Mouse (Mus musculus) lung, postnatal 10 days (tissue): Measurements from ENCODE around the gene Dlx5.

ENCODE experiments used
- DNase-seq: peaks from one replicate; pipeline ENCODE4 v3.0.0; 2021

The Dlx5 gene

DNA sequence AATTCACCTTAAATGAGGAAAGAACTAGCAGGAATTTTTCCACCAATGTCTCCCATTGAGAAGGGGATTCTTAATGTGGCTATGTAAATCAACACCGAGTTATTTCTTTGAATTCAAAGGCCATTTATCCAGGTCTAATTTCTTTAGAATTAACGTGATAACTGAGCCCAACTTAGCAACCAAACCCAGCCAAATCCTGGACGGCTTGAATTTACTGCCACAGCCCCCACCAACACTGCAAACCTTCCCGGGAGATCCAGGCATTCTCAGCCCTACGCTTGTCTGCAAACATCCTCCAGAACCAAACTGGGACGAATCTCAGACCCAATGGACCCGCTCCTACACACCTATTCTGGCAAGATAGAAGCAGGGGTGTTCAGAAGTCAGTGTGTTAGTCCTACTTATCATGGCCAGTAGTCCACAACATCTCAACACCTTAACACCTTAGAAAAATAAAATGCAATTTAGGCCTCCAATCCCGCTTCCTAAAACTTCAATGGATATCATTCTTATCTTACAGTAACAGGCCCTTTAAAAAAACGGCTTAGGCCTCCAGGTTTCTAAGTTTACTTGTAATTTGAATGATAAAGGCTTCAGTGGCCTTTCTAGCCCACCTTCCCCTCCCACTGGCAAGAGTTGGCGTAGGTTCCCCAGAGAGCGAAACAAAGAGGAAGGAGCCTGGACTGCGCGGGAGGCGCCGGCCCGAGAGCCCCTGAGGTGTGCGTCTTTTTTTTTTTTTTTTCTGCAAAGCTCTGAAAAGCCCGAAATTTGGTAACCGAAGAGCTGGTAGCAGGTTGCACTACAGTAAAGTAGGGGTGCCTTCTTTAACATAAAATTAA, 22.6 kb downstream of the Dlx5 start:
- no peak for DNase-seq

DNA sequence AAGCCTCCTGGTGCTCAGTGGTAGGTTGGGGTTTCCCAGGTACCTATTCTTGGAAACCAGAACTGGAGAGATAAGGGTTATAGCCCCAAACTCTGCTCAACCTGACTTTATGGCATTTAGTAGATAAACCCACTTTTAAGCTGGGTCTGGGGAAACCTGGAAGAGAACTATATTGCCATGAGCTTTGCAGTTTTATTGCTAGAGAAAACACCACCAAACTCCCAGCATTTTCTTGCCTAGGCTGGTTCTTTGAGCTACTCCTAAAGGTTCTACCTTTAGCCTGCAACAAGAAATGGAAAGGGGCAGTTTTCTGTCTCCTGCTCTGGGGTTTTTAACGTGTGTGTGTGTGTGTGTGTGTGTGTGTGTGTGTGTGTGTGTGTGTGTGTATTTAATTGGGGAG, 23.3 kb downstream of the Dlx5 start:
- no peak for DNase-seq

DNA sequence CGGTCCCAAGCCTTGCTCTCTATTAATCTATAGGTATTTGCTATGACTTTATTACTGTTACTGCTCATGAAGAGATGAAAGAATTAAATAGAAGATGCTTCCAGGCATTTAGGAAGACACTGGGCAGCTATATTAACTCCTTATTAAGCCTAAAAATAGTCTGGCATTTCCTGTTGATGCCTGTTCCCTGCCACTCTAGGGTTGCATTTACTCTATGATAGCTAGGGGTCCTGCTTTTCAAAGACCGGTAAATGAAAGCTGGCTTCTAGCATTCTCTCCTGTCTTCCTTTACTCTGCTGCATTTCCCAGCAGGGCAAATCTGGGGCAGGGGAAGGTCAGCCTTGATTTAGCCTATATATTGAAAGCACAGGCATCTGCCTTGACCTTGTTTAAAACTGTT, 24.1 kb downstream of the Dlx5 start:
- no peak for DNase-seq

DNA sequence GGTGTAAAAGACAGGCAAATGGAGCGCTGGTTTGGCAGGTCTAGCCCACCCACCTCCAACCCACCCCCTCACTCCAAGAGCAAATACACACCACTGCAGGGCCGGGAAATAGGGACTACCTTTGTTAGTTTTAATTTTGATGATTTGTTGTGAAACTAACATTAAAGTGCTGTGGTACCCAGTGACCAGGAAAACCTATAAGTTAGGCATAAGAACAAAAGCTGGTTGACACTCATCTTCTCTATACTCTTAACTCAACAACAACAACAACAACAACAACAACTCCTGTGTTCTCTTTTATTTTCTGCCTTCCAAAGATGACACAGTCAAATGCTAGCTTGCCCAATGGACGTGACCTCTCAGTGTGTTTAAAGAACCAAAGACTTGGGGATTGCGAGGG, 25.0 kb downstream of the Dlx5 start:
- no peak for DNase-seq

DNA sequence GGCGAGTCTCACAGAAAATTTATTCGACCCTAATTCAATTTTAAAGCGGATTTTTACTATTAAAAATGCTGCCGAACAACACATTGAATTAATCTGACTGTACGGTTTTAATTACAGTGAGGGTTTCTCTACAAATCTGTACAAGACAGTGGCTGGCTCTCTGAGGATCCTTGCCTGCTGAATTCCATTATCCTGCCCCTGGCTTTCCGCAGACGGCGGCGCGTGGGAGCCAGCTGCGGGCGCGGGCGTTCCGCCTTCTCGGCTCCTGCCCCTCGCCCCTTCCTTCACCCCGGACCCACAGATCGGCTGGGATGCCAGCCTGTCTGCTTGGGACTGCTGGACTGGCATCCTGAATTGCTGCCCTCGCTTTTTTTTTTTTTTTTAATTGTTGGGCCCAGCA, 25.6 kb downstream of the Dlx5 start:
- no peak for DNase-seq

DNA sequence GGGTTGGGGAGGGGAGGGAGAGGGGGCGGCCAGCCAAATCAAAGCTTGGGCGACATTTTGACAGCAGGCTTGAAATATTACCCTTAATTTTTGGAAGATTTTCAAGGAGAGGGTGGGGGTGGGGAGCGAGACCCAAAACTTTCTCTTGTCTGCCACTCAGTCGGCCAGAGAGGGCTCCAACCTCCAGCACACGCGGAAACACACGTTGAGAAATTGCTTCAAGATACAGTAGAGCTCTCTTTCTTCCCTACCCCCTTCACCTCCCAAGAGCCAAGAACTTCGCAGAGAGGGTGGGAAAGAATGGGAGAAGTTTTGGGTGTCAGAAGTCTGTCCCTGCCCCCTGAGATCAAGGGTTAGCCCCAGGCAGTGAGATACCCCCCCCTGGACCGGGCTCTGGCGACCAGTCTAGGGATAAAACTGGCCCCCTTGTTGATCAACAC, 26.1 kb downstream of the Dlx5 start:
- no peak for DNase-seq

DNA sequence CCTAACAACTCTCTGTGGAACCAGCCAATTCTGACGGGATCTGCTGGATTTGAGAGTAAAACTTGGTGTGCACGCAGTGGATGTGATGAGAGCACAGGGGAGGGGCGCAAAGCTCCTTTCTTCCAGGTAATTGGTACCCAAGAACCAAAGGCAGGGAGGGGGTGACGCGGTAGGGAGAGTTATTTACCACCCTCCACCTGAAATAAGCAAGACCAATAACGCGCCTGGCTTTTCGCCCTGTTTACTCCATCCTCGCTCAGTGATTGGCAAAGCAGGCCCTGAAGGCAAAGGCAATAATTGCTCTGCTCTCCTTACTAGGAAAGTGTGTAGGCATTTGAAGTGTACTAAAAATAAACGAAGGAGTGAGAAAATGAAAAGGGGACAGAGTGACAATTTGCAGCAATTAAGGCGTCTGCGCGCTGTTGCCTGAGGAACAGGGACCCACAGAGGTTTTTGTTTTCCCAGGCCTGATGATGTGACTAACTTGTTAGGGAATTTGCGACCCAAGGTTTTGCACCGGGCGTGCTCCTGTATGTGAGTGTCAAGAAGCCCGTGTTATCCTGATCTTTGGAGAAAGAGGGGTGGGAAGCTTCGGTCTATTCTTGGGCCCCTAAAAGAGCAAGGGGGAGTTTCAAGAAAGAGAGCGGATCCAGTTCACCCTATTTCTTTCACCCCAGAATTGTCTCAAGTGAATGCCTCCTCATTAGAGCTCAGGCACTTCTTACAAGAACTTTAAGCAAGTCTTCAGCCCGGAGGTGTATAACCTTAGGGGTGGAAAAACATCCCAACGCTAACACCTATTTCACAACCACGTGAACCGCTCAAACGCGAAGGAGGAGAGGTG, 26.8 kb downstream of the Dlx5 start:
- DNase-seq: no peak

DNA sequence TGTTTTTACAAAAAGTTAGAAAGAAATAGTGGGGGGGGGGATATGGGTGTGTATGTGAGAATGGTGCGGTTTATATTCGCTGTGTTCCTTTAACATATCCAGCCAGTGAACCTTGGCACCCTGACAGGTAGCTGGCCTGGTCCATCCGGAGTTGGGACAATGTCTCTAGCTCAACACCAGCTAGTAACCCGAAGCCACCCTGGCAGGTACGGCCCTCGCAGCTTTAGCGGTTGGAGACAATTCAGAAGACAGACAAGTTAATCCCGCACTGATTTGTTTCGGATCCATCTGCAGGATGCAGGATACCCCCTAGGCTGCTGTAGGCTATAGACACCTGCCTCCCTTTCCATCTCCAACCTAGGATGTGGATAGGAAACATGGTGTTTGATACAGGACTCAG, 27.7 kb downstream of the Dlx5 start:
- no peak for DNase-seq

DNA sequence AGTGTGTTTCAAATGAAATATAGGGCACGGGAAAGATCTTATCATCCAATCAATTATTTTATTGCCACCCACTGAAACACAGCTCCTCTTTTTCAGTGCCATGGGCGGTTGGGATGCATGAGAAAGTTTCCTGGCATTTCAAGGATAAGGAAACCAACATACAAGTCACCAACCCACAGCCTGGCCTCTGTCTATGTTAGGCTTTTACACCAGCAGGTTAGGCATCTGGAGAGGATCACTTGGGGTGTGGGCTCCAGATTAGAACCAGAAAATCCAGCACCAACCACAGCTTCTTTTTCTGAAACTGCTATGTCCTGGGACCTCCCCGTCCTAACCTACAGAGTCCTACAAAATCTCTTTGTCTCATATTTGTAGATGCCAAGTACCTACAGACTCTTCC, 28.9 kb downstream of the Dlx5 start:
- DNase-seq: no peak

DNA sequence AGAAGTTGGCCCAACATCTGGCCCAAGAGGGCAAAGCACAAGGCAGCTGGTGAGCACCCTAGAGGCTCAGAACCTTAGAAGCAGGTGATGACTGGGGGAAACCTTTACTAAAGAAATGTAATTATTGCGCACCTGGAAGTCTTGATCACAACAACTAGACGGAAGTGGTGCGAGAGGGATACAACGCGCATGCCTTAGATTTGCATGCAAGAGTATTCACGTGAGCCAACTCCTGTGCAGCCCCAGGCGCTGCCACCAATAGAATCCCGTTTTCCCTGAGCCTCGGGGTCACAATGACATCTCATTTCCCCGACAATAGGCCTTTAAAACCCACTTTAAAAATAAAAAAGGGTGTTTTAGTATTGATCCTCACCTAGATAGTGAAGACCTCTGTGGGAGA, 30.7 kb downstream of the Dlx5 start:
- DNase-seq: no peak

DNA sequence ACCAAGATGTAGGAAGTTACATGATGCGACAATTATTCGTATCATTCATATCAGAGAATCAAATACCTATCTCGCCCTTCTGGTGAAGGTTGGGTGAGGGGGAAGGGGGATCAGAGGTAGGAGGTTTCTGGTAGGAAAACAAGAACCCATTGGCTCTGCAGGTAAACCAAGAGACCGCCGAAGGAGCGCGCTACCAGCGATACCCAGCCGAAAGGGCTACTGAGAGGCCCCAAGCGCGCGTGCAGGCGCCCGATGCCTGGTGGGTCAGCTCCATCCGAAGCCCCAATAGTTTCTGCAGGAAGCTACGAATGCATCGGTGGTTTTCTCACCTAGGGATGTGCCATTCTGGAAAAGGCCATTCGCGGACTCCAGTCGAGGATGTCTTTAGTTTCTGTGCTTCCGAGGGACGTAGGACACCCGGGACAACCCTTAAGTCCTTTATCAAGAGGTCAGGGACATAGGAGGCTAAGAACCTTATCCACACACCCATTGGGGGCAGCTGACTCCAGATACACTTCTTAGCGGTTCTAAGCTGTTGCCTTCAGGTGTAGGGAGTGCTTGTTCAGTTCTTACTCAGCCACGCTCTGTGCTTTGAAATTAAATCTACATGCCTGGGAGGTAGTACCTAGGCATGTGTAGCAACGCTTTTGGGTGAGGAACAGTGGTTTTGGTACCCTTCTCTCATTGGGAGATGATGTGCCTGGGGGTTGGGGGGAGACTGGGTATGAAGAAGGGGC, 31.4 kb downstream of the Dlx5 start:
- DNase-seq: no peak

DNA sequence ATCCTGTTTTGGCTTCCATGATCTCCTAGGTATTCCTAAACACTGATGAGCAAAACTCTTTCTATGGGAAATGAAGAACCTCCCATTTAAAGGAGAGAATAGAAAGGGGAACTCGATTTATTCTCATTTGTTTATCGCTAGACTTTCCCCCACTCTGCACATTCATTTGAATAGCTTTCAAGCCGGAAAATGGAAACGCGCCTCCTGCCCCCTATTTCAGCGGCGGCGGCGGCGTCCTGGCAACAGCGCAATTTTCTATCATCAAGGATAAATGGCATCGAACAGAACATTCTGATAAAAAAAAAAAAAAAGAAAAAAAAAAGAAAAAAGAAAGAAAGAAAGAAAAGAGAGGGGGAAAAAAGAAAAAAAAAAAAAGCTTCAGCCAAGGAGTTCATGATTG, 32.1 kb downstream of the Dlx5 start:
- DNase-seq: no peak

DNA sequence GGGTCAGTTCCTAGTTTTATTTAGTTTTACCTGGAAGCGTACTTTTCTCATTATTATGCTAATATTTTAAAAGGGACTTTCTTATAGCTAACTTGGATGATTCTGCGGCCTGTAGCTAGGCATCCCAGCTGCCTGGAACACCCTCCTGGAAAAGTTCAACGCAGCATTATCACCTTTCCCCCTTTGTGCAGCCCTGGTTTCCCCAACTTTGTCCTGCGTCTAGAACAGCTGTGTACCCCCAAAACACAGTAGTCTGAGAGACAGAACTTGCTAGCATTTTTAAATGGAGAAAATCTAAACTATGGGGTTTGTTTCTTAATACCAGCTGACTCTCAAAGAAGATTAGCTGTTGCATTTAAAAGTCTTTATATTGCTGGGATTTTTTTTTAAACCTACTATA, 33.3 kb downstream of the Dlx5 start:
- no peak for DNase-seq

DNA sequence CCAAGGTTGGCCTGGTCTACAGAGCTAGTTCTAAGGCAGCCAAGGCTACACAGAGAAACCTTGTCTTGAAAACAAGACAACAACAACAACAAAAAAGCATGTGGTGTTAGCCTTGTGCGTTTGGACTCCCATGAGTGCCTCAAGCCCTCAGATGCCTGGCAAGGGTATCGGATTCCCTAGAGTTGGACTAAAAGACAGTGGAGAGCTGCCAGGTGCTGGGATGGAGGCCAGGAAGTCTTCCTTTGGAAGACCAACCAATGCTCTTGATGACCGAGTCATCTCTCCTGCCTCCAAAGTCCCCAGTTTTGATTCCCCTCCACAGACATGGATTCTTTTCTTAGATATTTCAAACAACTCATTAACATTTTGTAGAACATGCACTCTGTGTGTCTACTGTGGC, 48.6 kb downstream of the Dlx5 start:
- no peak for DNase-seq

DNA sequence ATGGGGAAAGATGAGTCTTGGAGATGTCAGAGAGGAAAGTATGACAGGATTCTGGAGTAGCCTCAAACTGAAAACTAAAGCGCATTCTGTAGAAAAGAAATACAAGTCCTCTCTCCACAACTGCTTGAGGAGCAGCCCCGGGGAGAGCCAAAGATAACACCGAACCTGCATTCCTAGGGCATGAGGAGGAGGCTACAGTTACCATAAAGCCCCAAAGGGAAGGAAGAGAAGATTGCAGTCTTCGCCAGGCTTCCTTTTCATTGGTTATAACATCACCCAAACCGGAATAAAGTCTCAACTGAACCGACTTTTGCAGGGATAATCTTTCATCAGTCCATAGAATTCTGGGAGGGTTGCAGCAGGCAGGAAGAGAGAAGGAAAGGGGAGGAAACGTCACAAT, 51.4 kb downstream of the Dlx5 start:
- DNase-seq: no peak
